Mouse (Mus musculus): ENCODE measurements around the gene Noct. TPM values are rescaled to one million over a fixed set of nuclear protein-coding genes. Genes with fewer than 3 reads are reported as not detected.

The Noct gene
- polyA plus RNA-seq, 1 experiment from 2014 or later, result 7.4 TPM

- Histone ChIP-seq H3K27me3 (replicated peaks) (no peaks in the 10 kb centered on the region), H3K9ac (no peak overlapping the region), H3K4me1 (replicated peaks) (peaks cover 11% of the 10 kb centered on the region; the same call in 1 of the 2 replicates), H3K9me3 (no peaks in the 10 kb centered on the region), H3K4me3 (replicated peaks) (no peak overlapping the region), H3K36me3 (no peaks in the 10 kb centered on the region), H3K27ac (peak overlapping the region; percentile 51; the same call in 1 of the 2 replicates), H3K4me2 (replicated peaks) (0 out of 2 replicates have a peak overlapping the region, but pooled peaks have one; percentile 14)
- WGBS, result 32% methylated on average over 13 of the region's 13 CpGs
- ATAC-seq, result peak; percentile 78
Measured at GRCm38 (mm10) chr3:51233918-51234751, 9.9 kb downstream of the Noct start.

- Histone ChIP-seq H3K36me3 (no peaks in the 10 kb centered on the region), H3K27me3 (replicated peaks) (no peaks in the 10 kb centered on the region), H3K27ac (no peak overlapping the region), H3K9me3 (no peaks in the 10 kb centered on the region), H3K4me1 (replicated peaks) (peaks cover 11% of the 10 kb centered on the region; the same call in 1 of the 2 replicates), H3K4me3 (replicated peaks) (no peak overlapping the region), H3K9ac (no peak overlapping the region), H3K4me2 (replicated peaks) (0 out of 2 replicates have a peak overlapping the region, but pooled peaks have one; percentile 14)
- peak; percentile 10 for ATAC-seq
- 75% methylated on average over 5 of the region's 5 CpGs for WGBS
Measured at GRCm38 (mm10) chr3:51234752-51235055, 10.5 kb downstream of the Noct start.

DNA sequence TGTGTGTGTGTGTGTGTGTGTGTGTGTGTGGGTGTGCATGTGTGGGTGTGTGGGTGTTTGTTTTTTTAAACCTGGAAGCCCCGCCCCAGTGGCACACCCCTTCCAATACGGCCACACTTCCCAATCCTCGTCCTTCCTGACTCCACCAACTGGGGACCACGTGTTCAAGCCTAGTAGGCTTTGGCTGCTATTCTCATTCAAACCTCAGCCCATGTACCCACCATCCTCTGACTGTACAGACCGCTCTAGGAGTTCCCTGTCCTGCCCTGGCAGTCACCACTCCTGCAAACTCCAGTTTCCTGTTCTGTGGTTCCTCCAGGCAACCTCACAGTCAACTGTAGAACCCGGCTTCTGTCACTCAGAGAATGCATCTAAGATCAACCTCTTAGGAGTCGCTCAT is 14.3 kb downstream of the Noct start:
- no peak for ATAC-seq
- H3K9me3 ChIP-seq, result no peaks in the 10 kb centered on the region
- H3K9ac ChIP-seq, result no peak overlapping the region
- H3K4me2 ChIP-seq (replicated peaks), result no peak overlapping the region
- no peak overlapping the region for H3K27ac ChIP-seq
- WGBS, result 85% methylated on average over 7 of the region's 7 CpGs
- H3K36me3 ChIP-seq, result no peaks in the 10 kb centered on the region
- H3K27me3 ChIP-seq (replicated peaks), result no peaks in the 10 kb centered on the region
- H3K4me3 ChIP-seq (replicated peaks), result no peak overlapping the region
- peaks cover 3% of the 10 kb centered on the region; the same call in 1 of the 2 replicates for H3K4me1 ChIP-seq (replicated peaks)

DNA sequence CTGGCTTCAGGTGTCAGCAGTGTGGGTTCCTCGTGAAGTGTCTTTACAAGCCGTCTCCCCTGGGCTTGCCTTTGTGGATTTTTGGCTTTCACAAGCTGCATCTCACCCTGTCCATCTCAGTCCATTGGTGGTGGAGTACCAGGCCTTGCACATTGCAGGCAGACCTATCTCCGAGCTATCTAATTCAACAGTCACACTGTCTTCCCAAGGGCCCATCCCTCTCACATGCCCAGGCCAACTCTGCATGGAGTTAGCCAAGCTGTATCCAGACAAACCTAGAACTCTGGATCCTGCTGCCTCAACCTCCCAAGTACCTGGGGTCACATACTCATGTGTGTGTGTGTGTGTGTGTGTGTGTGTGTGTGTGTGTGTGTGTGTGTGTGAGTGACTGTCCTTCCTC is 15.3 kb downstream of the Noct start:
- Histone ChIP-seq H3K4me2 (replicated peaks) (no peak overlapping the region), H3K9me3 (no peaks in the 10 kb centered on the region), H3K4me1 (replicated peaks) (no peaks in the 10 kb centered on the region), H3K27ac (no peak overlapping the region), H3K27me3 (replicated peaks) (no peaks in the 10 kb centered on the region), H3K4me3 (replicated peaks) (no peak overlapping the region), H3K9ac (no peak overlapping the region), H3K36me3 (no peaks in the 10 kb centered on the region)
- no peak for ATAC-seq
- 97% methylated on average over 3 of the region's 3 CpGs for WGBS

DNA sequence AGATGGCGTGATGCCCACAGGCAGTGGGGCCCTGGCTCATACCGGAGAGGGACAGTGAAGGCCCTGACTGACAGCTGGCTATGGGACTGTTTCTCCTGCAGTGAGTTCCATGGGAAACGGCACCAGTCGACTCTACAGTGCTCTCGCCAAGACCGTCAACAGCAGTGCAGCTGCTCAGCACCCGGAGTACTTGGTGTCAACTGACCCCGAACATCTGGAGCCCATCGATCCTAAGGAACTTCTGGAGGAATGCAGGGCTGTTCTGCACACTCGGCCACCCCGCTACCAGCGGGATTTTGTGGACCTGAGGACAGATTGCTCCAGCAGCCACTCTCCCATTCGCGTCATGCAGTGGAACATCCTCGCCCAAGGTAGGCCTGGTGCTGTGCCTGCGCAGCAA is 23.5 kb downstream of the Noct start:
- WGBS, result 59% methylated on average over 16 of the region's 16 CpGs
- H3K9ac ChIP-seq, result no peak overlapping the region
- no peak overlapping the region for H3K4me2 ChIP-seq (replicated peaks)
- no peak overlapping the region for H3K4me3 ChIP-seq (replicated peaks)
- peaks cover 12% of the 10 kb centered on the region; the same call in 1 of the 2 replicates for H3K36me3 ChIP-seq
- ATAC-seq, result peak; percentile 47
- H3K27ac ChIP-seq, result no peak overlapping the region
- no peaks in the 10 kb centered on the region for H3K4me1 ChIP-seq (replicated peaks)
- H3K27me3 ChIP-seq (replicated peaks), result no peaks in the 10 kb centered on the region
- H3K9me3 ChIP-seq, result no peaks in the 10 kb centered on the region

DNA sequence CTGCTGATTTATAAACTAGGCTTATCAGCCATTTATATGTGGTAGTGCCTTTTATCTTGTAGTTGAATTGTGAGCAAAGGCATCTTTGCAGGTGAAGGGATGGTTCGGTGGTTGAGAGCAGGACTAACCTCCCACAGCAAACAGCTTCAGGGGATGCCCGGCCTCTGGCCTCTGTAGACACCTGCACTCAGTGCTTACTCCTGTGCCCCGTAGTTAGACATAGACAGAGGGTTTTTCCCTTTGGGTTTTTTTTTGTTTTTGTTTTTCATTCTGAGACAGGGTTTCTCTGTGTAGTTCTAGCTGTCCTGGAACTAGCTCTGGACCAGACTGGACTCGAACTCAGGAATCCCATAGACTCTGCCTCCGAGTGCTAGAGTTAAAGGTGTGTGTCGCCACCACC is 24.4 kb downstream of the Noct start:
- no peak overlapping the region for H3K9ac ChIP-seq
- no peak overlapping the region for H3K4me2 ChIP-seq (replicated peaks)
- no peaks in the 10 kb centered on the region for H3K27me3 ChIP-seq (replicated peaks)
- no peaks in the 10 kb centered on the region for H3K9me3 ChIP-seq
- H3K27ac ChIP-seq, result no peak overlapping the region
- peaks cover 12% of the 10 kb centered on the region; the same call in 1 of the 2 replicates for H3K36me3 ChIP-seq
- 94% methylated on average over 6 of the region's 6 CpGs for WGBS
- no peak for ATAC-seq
- no peaks in the 10 kb centered on the region for H3K4me1 ChIP-seq (replicated peaks)
- H3K4me3 ChIP-seq (replicated peaks), result no peak overlapping the region

- Histone ChIP-seq H3K4me2 (replicated peaks) (no peak overlapping the region), H3K27ac (no peak overlapping the region), H3K36me3 (peaks cover 12% of the 10 kb centered on the region; the same call in 1 of the 2 replicates), H3K9me3 (no peaks in the 10 kb centered on the region), H3K27me3 (replicated peaks) (no peaks in the 10 kb centered on the region), H3K9ac (no peak overlapping the region), H3K4me3 (replicated peaks) (no peak overlapping the region), H3K4me1 (replicated peaks) (no peaks in the 10 kb centered on the region)
- 80% methylated on average over 11 of the region's 11 CpGs for WGBS
- ATAC-seq, result no peak
Measured at GRCm38 (mm10) chr3:51249460-51249859, 25.2 kb downstream of the Noct start.

GRCm38 (mm10) chr3:51249866-51250265 is 25.6 kb downstream of the Noct start:
- Histone ChIP-seq H3K36me3 (peaks cover 15% of the 10 kb centered on the region; the same call in 1 of the 2 replicates), H3K27ac (no peak overlapping the region), H3K4me1 (replicated peaks) (no peaks in the 10 kb centered on the region), H3K4me3 (replicated peaks) (no peak overlapping the region), H3K9me3 (no peaks in the 10 kb centered on the region), H3K27me3 (replicated peaks) (no peaks in the 10 kb centered on the region), H3K9ac (no peak overlapping the region), H3K4me2 (replicated peaks) (no peak overlapping the region)
- 94% methylated on average over 13 of the region's 13 CpGs for WGBS
- no peak for ATAC-seq

DNA sequence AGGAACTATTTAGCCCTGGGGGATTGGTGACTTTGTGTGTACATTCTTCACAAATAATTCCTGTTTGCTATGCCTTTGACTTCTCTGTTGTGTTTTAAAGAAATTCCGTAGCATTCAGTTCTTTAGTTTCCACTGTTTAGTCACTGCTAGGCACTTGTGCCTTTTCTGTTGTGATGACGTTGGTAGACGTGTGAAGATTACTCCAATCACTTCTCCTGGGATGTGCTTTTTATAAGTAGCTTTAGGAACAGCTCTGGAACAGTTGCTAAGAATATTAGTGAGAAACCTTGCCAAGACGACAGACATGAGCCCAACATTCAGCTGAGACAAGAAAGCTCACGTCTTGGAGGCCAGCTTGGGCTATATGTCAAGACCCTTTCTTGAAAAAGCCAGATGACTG is 26.8 kb downstream of the Noct start:
- H3K27me3 ChIP-seq (replicated peaks), result no peaks in the 10 kb centered on the region
- H3K9ac ChIP-seq, result no peak overlapping the region
- H3K4me2 ChIP-seq (replicated peaks), result no peak overlapping the region
- H3K9me3 ChIP-seq, result no peaks in the 10 kb centered on the region
- no peak for ATAC-seq
- H3K4me1 ChIP-seq (replicated peaks), result no peaks in the 10 kb centered on the region
- 80% methylated on average over 5 of the region's 5 CpGs for WGBS
- no peak overlapping the region for H3K27ac ChIP-seq
- peaks cover 20% of the 10 kb centered on the region; the same call in 1 of the 2 replicates for H3K36me3 ChIP-seq
- no peak overlapping the region for H3K4me3 ChIP-seq (replicated peaks)

GRCm38 (mm10) chr3:51252223-51252622 is 28.0 kb downstream of the Noct start:
- H3K27me3 ChIP-seq (replicated peaks), result no peaks in the 10 kb centered on the region
- peaks cover 31% of the 10 kb centered on the region; the same call in 1 of the 2 replicates for H3K36me3 ChIP-seq
- ATAC-seq, result no peak
- WGBS, result 97% methylated on average over 1 of the region's 1 CpGs
- H3K9ac ChIP-seq, result no peak overlapping the region
- no peak overlapping the region for H3K4me3 ChIP-seq (replicated peaks)
- no peaks in the 10 kb centered on the region for H3K9me3 ChIP-seq
- no peak overlapping the region for H3K27ac ChIP-seq
- H3K4me1 ChIP-seq (replicated peaks), result no peaks in the 10 kb centered on the region
- H3K4me2 ChIP-seq (replicated peaks), result no peak overlapping the region

DNA sequence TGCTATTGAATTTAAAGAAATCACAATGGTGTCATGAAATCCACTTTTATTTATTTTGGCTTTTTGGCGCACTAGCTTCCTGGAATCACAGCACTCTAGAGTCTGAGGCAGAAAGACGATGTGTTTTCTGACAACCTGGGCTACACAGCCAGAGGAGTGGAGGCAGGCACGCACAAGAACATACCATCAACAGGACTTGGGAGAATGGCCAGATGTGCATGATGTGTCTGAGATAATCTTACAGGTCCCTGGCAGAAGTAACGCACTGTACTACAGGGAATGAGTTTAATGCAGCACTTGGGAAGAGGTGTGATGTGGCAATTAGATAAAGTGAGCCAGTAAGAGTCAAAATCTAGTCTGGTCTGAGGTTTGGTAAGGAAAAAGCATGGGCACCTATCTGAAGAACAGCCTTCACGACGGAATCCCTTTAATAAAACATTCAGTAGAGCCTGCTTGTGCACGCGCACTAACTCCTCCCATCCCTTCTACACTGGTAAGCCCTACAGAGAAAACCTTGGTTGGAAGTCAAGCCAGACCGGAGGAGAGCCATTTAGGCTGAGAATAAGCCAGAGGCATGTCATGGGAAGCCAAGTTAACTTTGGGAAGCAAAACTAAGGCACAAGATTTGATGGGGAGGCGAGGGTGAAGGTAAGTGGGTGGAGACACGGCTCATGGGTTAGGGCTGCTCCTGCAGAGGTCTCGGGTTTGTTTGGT is 28.6 kb downstream of the Noct start:
- Histone ChIP-seq H3K9ac (no peak overlapping the region), H3K4me2 (replicated peaks) (no peak overlapping the region), H3K9me3 (no peaks in the 10 kb centered on the region), H3K4me1 (replicated peaks) (no peaks in the 10 kb centered on the region), H3K27me3 (replicated peaks) (no peaks in the 10 kb centered on the region), H3K36me3 (peaks cover 38% of the 10 kb centered on the region), H3K4me3 (replicated peaks) (no peak overlapping the region), H3K27ac (no peak overlapping the region)
- ATAC-seq, result no peak
- 90% methylated on average over 12 of the region's 12 CpGs for WGBS

DNA sequence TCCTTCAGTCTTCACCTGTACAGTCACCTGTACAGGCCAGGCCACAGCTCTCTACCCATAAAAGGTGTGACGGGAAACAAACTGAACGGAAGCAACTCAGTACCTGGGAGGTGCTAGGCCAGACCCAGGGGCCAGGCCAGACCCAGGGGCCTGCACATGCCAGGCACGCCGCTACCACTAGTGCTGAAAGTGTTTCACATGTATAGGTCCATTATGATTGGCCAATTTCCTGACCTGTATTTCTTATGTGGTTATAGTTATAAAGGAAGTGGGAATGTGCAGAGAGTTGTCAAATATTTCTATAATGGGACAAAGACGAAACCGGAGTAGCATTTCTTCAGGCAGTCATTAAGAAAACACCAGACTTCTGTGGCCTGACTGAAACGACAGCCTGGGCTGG is 30.5 kb downstream of the Noct start:
- Histone ChIP-seq H3K4me2 (replicated peaks) (no peak overlapping the region), H3K27ac (no peak overlapping the region), H3K4me1 (replicated peaks) (no peaks in the 10 kb centered on the region), H3K4me3 (replicated peaks) (no peak overlapping the region), H3K9ac (no peak overlapping the region), H3K27me3 (replicated peaks) (no peaks in the 10 kb centered on the region), H3K36me3 (peaks cover 43% of the 10 kb centered on the region), H3K9me3 (no peaks in the 10 kb centered on the region)
- 91% methylated on average over 7 of the region's 7 CpGs for WGBS
- ATAC-seq, result no peak
